Mouse (Mus musculus) midbrain, postnatal 0 days (tissue): ENCODE measurements around the gene Rftn1. TPM values are rescaled to one million over a fixed set of nuclear protein-coding genes. Genes with fewer than 3 reads are reported as not detected.
A peak's percentile ranks its signal among the peaks of the same experiment; 100 is the strongest.

Experiments
- ATAC-seq: fragments of 200-750 bp; cut with Nextera tagmentation; 2 replicates; pipeline ENCODE4 v1.8.0; 2017; ENCODE audit warnings: moderate number of reproducible peaks, mild to moderate bottlenecking, moderate TSS enrichment, moderate library complexity; ENCODE audit not compliant: low FRiP score
- DNase-seq: peaks from one replicate; pipeline ENCODE4 v3.0.0-alpha.2; 2015; ENCODE audit warnings: low spot score
- H3K27ac ChIP-seq: fragments of 300-500 bp; sonication (generic); 2 replicates; pipeline ENCODE4 v1.5.1; 2014; ENCODE audit warnings: low read depth, mild to moderate bottlenecking, low read length, mixed read lengths
- H3K27me3 ChIP-seq: fragments of 300-500 bp; sonication (generic); 2 replicates; pipeline ENCODE4 v1.6.1; 2014; ENCODE audit warnings: low read length, control low read depth, mixed read lengths; ENCODE audit not compliant: insufficient read depth
- H3K36me3 ChIP-seq: fragments of 300-500 bp; sonication (generic); 2 replicates; pipeline ENCODE4 v1.6.1; 2014; ENCODE audit warnings: low read length, control low read depth, mixed read lengths; ENCODE audit not compliant: insufficient read depth
- H3K4me1 ChIP-seq: fragments of 300-500 bp; sonication (generic); 2 replicates; pipeline ENCODE4 v1.6.1; 2014; ENCODE audit warnings: mild to moderate bottlenecking, control low read depth, antibody characterized with exemption, low read length, mixed read lengths; ENCODE audit not compliant: insufficient read depth
- H3K4me2 ChIP-seq: fragments of 300-500 bp; sonication (generic); 2 replicates; pipeline ENCODE4 v1.6.1; 2014; ENCODE audit warnings: low read depth, mild to moderate bottlenecking, low read length, mixed read lengths; ENCODE audit not compliant: poor library complexity, severe bottlenecking
- H3K4me3 ChIP-seq: fragments of 300-500 bp; sonication (generic); 2 replicates; pipeline ENCODE4 v1.5.1; 2014; ENCODE audit warnings: low read depth, mild to moderate bottlenecking, low read length, moderate library complexity
- H3K9ac ChIP-seq: fragments of 300-500 bp; sonication (generic); replicated peaks from 2 replicates; pipeline ENCODE4 v1.6.1; 2014; ENCODE audit warnings: mild to moderate bottlenecking, low read length, moderate library complexity, mixed read lengths; ENCODE audit not compliant: poor library complexity, severe bottlenecking
- H3K9me3 ChIP-seq: fragments of 300-500 bp; sonication (generic); 2 replicates; pipeline ENCODE4 v1.6.1; 2016; ENCODE audit warnings: low read length, control low read depth
- CTCF ChIP-seq: IDR thresholded peaks from 2 replicates; pipeline ENCODE4 v1.5.1; 2016; ENCODE audit warnings: antibody characterized with exemption, mild to moderate bottlenecking
- WGBS: fragments of 180-500 bp; shearing (Covaris S2); extraction: QIAGEN DNeasy Blood & Tissue Kit; methylation state at CpG from one replicate; pipeline ENCODE4 v1.1.7; 2014; 5-methylcytosine and 5-hydroxymethylcytosine counted together
- polyA plus RNA-seq: library from polyadenylated mRNA; unstranded; fragments of >200 nt; fragmentation: Nextera tagmentation; extraction: Ambion mirVana; gene quantifications from 2 replicates; pipeline ENCODE4 v1.2.1, GENCODE M21; 2015
- total RNA-seq: library from RNA; depleted of rRNA; stranded (reverse); fragments of >200 nt; gene quantifications from 2 replicates; pipeline ENCODE4 v1.2.3, GENCODE M21; 2014; rRNA removed

Rftn1 gene
- total RNA-seq: 44.3 and 46.4 TPM in 2 replicates
- polyA plus RNA-seq: 23.8 and 28.2 TPM in 2 replicates

DNA sequence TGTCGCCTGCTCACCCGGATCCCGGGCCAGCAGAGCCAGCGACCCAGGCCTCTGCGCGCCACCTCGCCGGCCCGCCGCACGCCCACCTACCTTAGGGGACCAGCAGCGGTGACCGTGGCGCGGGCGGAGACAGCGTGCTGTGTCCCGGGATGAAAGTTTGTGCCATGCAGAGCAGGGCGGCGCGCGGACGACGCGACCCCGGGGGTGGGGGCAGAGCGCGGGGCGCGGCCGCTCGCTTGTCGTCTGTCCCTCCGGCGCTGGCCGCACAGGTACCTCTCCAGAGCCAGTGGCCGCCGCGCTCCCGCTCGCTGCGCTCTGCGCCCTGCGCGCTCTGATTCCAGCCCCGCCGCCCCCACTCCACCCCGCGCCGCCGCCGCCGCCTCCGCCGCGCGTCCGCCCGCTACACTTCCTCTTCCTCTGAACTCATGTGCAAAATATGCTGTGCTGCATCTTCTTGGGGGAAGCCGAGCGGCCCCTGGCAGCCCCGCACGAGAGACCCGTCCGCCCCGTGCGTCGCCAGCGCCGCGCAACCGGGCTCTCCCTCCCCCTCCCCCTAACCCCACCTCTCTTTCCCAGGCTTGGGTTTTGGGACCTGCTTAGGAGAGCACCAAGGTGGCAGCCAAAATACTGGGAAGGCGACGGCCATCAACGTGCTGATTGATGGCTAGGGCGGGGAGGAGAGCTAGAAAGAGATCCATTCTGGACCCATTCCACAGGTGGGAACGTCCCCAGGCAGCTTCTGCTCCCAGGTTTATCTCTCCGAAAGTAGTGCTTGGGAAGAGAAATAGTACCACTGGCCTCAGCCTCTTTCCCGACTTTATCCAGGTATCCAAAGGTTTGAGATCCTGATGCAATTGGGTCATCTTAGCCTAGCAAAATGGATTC lies at the start of gene Rftn1:
Gene Rftn1 (minus strand): TSS at position 544 of the 885 bp plus-strand sequence.
- DNase-seq: no peak
- peaks cover 10% of the 10 kb centered on the region; the same call in 1 of the 2 replicates for H3K4me1 ChIP-seq

DNA sequence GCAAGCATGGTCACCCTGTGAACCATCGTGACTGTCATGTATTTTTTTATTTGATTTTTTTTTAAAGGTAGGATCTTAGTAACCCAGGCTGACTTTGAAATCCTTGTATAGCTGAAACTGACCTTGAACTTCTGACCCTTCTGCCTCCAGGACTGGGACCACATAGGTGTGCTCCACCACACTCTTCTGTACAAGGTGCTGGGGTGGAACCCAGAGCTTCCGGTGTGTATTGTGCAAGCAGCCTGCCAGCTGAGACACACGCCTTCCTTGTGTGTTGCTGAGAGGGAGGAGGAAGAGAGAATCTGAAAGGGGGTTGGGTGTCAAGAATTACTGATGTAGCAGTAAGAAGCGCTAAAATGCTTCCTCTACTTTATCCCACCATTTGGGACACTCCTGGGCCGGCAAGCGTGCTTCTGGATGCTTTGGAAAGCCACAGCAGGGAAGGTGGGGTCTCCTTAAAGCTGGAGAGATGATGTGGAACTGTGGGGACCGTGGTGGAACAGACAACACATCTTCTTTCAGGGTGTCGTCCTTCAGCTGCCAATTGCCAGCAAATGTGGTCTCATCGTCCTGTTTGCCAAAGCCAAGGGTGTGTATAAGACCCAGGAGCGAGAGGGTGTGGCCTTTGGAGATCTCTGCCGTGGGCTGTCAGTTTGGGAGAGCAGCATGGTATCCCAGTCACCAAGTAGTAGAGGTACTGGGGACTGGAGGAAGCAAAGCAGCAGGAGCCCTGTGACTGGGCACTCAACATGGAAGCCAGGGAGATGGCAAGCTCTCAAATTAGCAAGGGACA lies 47.5 kb upstream of the Rftn1 start:
- Histone ChIP-seq H3K36me3 (no peaks in the 10 kb centered on the region), H3K9me3 (no peaks in the 10 kb centered on the region), H3K4me1 (peaks cover 6% of the 10 kb centered on the region; the same call in 1 of the 2 replicates), H3K27me3 (peaks cover 4% of the 10 kb centered on the region; the same call in 1 of the 2 replicates), H3K27ac (no peak overlapping the region), H3K4me2 (no peak overlapping the region), H3K4me3 (no peak overlapping the region), H3K9ac (no peak overlapping the region)
- TF ChIP-seq CTCF: no peak
- no peak for ATAC-seq
- no peak for DNase-seq
- 69% methylated on average over 11 of the region's 11 CpGs for WGBS

More for the DNA sequence above, at the start of gene Rftn1:
- no peaks in the 10 kb centered on the region; the same call in 1 of the 2 replicates for H3K27me3 ChIP-seq
- peak within 1 kb of the TSS; percentile 92 for H3K4me2 ChIP-seq
- no peak for TF ChIP-seq CTCF
- 2% methylated on average over 54 of the region's 79 CpGs for WGBS
- no peaks in the 10 kb centered on the region for H3K9me3 ChIP-seq
- H3K36me3 ChIP-seq: no peaks in the 10 kb centered on the region
- ATAC-seq: peak; percentile 43
- peak within 1 kb of the TSS; percentile 54 for H3K9ac ChIP-seq
- H3K4me3 ChIP-seq: peak within 1 kb of the TSS; percentile 75
- no peak within 1 kb of the TSS for H3K27ac ChIP-seq

DNA sequence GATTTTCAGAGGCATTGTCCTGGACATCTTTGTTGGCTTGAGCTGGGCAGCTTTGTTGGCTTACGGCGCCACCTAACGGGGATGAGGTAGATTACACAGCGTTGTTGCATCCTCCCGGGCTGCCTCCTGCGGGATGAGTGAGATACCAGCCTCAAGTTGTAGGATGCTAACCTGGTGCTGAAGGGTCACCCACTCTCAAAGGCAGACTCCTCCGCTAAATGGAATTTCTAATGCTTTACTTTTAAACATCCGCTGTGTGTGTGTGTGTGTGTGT lies 46.9 kb upstream of the Rftn1 start:
- TF ChIP-seq CTCF: peak; percentile 99
- no peak overlapping the region for H3K9ac ChIP-seq
- no peaks in the 10 kb centered on the region for H3K9me3 ChIP-seq
- peaks cover 6% of the 10 kb centered on the region; the same call in 1 of the 2 replicates for H3K4me1 ChIP-seq
- peaks cover 4% of the 10 kb centered on the region; the same call in 1 of the 2 replicates for H3K27me3 ChIP-seq
- 8% methylated on average over 8 of the region's 8 CpGs for WGBS
- H3K4me3 ChIP-seq: no peak overlapping the region
- peak; percentile 89 for DNase-seq
- ATAC-seq: peak; percentile 85
- H3K36me3 ChIP-seq: no peaks in the 10 kb centered on the region
- H3K27ac ChIP-seq: peak overlapping the region; percentile 70; the same call in 1 of the 2 replicates
- H3K4me2 ChIP-seq: no peak overlapping the region

DNA sequence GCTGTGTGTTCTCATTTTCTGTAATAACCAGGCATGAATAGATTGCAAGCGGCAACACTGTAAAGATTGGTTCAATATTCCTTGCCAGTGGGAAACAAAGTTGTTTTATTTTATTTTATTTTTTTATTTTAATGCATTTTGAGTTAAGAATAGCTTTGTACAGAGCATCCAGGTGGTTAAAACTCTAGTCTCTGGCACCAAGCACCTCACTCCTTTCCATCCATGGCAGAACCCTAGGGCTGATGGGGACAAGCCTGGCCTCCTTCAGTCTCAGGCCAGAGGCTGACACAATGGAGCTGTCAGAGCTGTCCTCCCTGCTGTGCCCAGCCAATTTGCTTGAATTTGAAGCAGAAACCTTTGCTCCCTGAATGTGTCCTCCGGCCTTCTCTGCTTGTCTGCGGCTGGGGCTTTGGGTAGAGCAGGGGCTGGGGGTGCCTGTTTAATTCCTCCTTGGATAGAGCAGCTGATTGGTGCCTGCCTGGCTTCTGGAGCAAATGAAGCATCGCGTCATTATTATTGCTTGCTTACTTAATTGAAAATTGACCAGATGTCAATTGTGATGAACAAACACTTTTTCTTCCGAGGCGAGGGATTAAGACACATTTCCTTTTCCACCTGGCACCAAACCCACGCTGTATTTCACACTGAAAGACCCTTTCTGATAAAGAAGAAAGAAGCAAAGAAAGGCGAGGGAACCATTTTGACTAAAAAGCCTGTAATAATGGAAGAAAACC lies 46.4 kb upstream of the Rftn1 start:
- peaks cover 4% of the 10 kb centered on the region; the same call in 1 of the 2 replicates for H3K27me3 ChIP-seq
- no peak overlapping the region for H3K4me2 ChIP-seq
- H3K27ac ChIP-seq: peak overlapping the region; percentile 70
- H3K9ac ChIP-seq: 0 out of 2 replicates have a peak overlapping the region, but pooled peaks have one; percentile 4
- H3K4me1 ChIP-seq: peaks cover 6% of the 10 kb centered on the region; the same call in 1 of the 2 replicates
- ATAC-seq (peak; percentile 82), DNase-seq (peak; percentile 79)
- TF ChIP-seq CTCF: no peak
- no peaks in the 10 kb centered on the region for H3K36me3 ChIP-seq
- WGBS: 17% methylated on average over 9 of the region's 9 CpGs
- H3K9me3 ChIP-seq: no peaks in the 10 kb centered on the region
- H3K4me3 ChIP-seq: no peak overlapping the region

DNA sequence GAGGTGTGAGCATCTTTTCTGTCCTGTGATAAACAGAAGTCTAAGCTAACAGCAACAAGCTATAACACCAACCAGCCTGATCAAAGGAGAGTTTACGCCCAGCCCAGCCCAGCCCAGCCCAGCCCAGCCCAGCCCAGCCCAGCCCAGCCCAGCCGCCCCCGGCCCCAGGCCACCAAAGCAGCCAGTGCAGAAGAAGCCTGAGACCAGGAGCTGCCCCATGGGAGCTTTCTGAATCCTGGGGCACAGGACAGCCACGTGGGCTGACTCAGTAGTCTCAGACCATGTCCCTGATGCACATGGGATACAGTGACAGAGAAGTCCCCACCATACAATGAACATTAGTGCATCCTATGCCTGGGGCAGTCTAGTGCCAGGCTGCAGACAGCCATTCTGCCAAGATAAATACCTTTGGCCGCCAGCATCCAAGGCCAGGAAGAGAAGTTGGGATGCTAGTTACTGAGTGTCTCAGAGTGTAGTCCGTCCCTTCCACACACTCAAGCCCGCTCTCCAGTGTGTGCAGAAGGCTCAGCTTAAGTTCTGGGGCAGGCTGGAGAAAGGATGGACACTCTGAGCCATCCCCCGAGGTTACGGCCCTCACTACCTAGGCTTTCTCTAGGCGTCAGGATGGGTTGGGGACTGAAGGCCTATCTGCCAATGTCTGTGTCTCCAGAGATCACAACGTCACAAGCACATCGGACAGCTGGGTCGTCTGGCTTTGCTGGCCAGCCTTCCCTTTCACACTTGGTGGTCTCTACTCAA lies 45.6 kb upstream of the Rftn1 start:
- DNase-seq: peak; percentile 80
- H3K36me3 ChIP-seq: no peaks in the 10 kb centered on the region
- WGBS: 44% methylated on average over 13 of the region's 13 CpGs
- no peak for TF ChIP-seq CTCF
- ATAC-seq: peak; percentile 18; the same call in 1 of the 2 replicates
- H3K27me3 ChIP-seq: peaks cover 4% of the 10 kb centered on the region; the same call in 1 of the 2 replicates
- H3K4me3 ChIP-seq: no peak overlapping the region
- no peaks in the 10 kb centered on the region for H3K9me3 ChIP-seq
- no peak overlapping the region for H3K4me2 ChIP-seq
- peak overlapping the region; percentile 70; the same call in 1 of the 2 replicates for H3K27ac ChIP-seq
- no peak overlapping the region for H3K9ac ChIP-seq
- H3K4me1 ChIP-seq: peaks cover 6% of the 10 kb centered on the region; the same call in 1 of the 2 replicates
